In the genomic region with DNA sequence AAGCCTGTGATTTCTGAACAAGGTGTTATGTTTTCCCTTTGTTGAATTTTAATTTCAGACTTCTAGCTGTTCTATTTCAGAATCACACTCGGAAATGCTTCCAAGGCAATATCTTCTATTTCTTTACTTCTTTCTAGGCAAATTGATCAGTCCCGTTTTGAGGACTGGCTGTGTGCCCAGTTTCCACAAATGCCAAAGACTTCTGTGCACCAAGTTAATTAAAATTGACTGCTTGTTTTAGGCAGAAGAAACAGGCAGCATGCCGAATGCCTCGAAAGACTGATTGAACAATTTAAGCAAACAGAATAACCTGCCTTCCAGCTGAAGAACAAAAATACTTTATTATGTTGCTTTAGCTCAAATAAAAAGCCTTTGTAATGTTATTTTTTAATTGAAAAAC, we compare ENCODE assay signal across 11 mouse cellular contexts.
DNase-seq lines count a peak whose midpoint lies in the region.
"Had no signal": no experiment of that assay in that cellular context is flagged by ENCODE, and none has a peak within 500 bp of the region (broad histone marks: within the 10 kb centered on the region; RNA-seq: fewer than 3 reads in every experiment).

No protein-coding gene starts in this region.

- peak; percentile 2 to 3 for DNase-seq in cerebellum, adult 18-20 months
- DNase-seq in cerebellum, adult 11-12 months: no peak
- peak; percentile 3 to 9 for DNase-seq in kidney, postnatal 36 days
- no peak for DNase-seq in kidney, postnatal 10 days
- peak; percentile 43 to 72 for DNase-seq in layer of hippocampus, postnatal 14 days (ENCODE audit: low spot score in 2 of 2)
- peak; percentile 29 for DNase-seq in right cerebral cortex, postnatal 25 days
- DNase-seq in urinary bladder, postnatal 25 days (ENCODE audit: low spot score): no peak
- DNase-seq in gastrocnemius, postnatal 36 days: no peak
- DNase-seq: heart, adult 11 months; lung, adult 18-20 months; thymus, postnatal 25 days had no signal

- intact Hi-C loops in gastrocnemius, postnatal 36 days (cut with DNase I): no loop called here

Comparison
In these comparisons a context has a peak if more than half of its experiments do, and no peak if none do; other contexts are left out.
1. DNase-seq: peak in cerebellum, adult 18-20 months (2 of 2), kidney, postnatal 36 days (2 of 2), layer of hippocampus, postnatal 14 days (2 of 2) and right cerebral cortex, postnatal 25 days (single experiment); none in cerebellum, adult 11-12 months (single experiment), kidney, postnatal 10 days (single experiment), urinary bladder, postnatal 25 days (single experiment) and gastrocnemius, postnatal 36 days (0 of 2).